8 mouse cellular contexts compared by ENCODE assay signal in genomic region chr1:180945001-180945980, GRCm38 (mm10). TPM values are rescaled to one million over a fixed set of nuclear protein-coding genes. Genes with fewer than 3 reads are reported as not detected.
A peak's percentile ranks its signal among the peaks of the same experiment; 100 is the strongest.
DNase-seq lines count a peak whose midpoint lies in the region; ATAC-seq and TF ChIP-seq lines count a peak whose summit lies in the region.

No protein-coding gene starts in this region.

- intact Hi-C loops in heart, adult 2 months (cut with DNase I) = no loop called here

- H3K4me3 ChIP-seq in heart, adult 2 months = no peak overlapping the region
- peak overlapping the region; percentile 41 for H3K4me3 ChIP-seq in liver, embryonic 15.5 days (replicated peaks)

- TF ChIP-seq CTCF in heart, adult 2 months (IDR thresholded peaks at IDR 0.05) = no peak

- 54% methylated on average over 20 of the region's 20 CpGs for WGBS in heart, adult 2 months
- 17% methylated on average over 20 of the region's 20 CpGs for WGBS in liver, embryonic 15.5 days (ENCODE audit: insufficient replicate concordance)

- H3K4me2 ChIP-seq in liver, embryonic 15.5 days = peak overlapping the region; percentile 96

- TF ChIP-seq EP300 in heart, adult 2 months (IDR thresholded peaks at IDR 0.05; ENCODE audit: insufficient read depth, low read depth, low read length) = 0 out of 2 replicates have a peak, but pooled peaks have one; percentile 14

- DNase-seq in urinary bladder, postnatal 14 days (ENCODE audit: low spot score) = peak; percentile 72
- no peak for DNase-seq in urinary bladder, adult 2 months (ENCODE audit: low spot score)
- DNase-seq in embryo, embryonic 9.5 days (ENCODE audit: extremely low spot score) = peak; percentile 47
- DNase-seq in heart, adult 2 months = peak; percentile 63 to 73
- DNase-seq in kidney, adult 8-10 months = peak; percentile 31 to 35
- DNase-seq in ovary, postnatal 14 days (ENCODE audit: low spot score) = peak; percentile 38

- peak overlapping the region; percentile 36 for H3K27ac ChIP-seq in heart, adult 2 months
- H3K27ac ChIP-seq in liver, embryonic 15.5 days (replicated peaks) = peak overlapping the region; percentile 89

- H3K4me1 ChIP-seq in heart, adult 2 months (ENCODE audit: control insufficient read depth, insufficient read depth, low read length) = peaks cover 22% of the 10 kb centered on the region
- peaks cover 70% of the 10 kb centered on the region for H3K4me1 ChIP-seq in liver, embryonic 15.5 days (replicated peaks)

- no peaks in the 10 kb centered on the region for H3K9me3 ChIP-seq in liver, embryonic 15.5 days (replicated peaks)

- no peak overlapping the region for H3K9ac ChIP-seq in heart, adult 2 months (ENCODE audit: low read depth, low read length)
- peak overlapping the region; percentile 30; the same call in 1 of the 2 replicates for H3K9ac ChIP-seq in liver, embryonic 15.5 days

- TF ChIP-seq POLR2A in heart, adult 2 months (IDR thresholded peaks at IDR 0.05; ENCODE audit: insufficient read depth, low read depth, low read length) = peak; percentile 51; the same call in 1 of the 2 replicates

- peak; percentile 74 for ATAC-seq in liver, embryonic 15.5 days (ENCODE audit: insufficient read depth)
- no peak for ATAC-seq in inflammation-experienced regulatory T-cells, adult 6 months

- no peaks in the 10 kb centered on the region for H3K36me3 ChIP-seq in heart, adult 2 months (ENCODE audit: control insufficient read depth, insufficient read depth, low read length)
- peaks cover 31% of the 10 kb centered on the region for H3K36me3 ChIP-seq in liver, embryonic 15.5 days (replicated peaks)

- H3K27me3 ChIP-seq in heart, adult 2 months (ENCODE audit: control insufficient read depth, insufficient read depth, low read length) = no peaks in the 10 kb centered on the region
- H3K27me3 ChIP-seq in liver, embryonic 15.5 days = no peaks in the 10 kb centered on the region

- H3K79me2 ChIP-seq in heart, adult 2 months (replicated peaks; ENCODE audit: control insufficient read depth, insufficient read depth, low read length) = no peaks in the 10 kb centered on the region

RNA-seq across cellular contexts. Expression of gene Tmem63a, which starts 3.1 kb away (rescaled TPM):
- 72.8 and 80.0 TPM in 2 replicates for polyA plus RNA-seq in urinary bladder, adult 2 months (2012; rRNA removed)
- total RNA-seq in heart, adult 2 months (2021) = 10 to 100 TPM; 13.2 to 15.8 TPM
- 27.5 and 34.5 TPM in 2 replicates for polyA plus RNA-seq in heart, adult 2 months (2012; rRNA removed)
- polyA plus RNA-seq in liver, embryonic 15.5 days (2015; fragmentation: Nextera tagmentation; extraction: Ambion mirVana) = 8.0 and 9.3 TPM in 2 replicates
- 10 to 100 TPM; 12.8 to 18.6 (median 14.0) TPM for polyA plus RNA-seq in inflammation-experienced regulatory T-cells, adult 6 months (2017; shearing (Covaris generic))

RNA-seq across cellular contexts. Expression of gene Lefty1, which starts 10.5 kb away (rescaled TPM):
- polyA plus RNA-seq in urinary bladder, adult 2 months (2012; rRNA removed) = 27.3 and 32.8 TPM in 2 replicates
- under 1 TPM; 0.41 to 0.57 TPM for total RNA-seq in heart, adult 2 months (2021)
- 3.0 and 3.3 TPM in 2 replicates for polyA plus RNA-seq in heart, adult 2 months (2012; rRNA removed)
- polyA plus RNA-seq in liver, embryonic 15.5 days (2015; fragmentation: Nextera tagmentation; extraction: Ambion mirVana) = 4.8 and 5.2 TPM in 2 replicates
- not detected for polyA plus RNA-seq in inflammation-experienced regulatory T-cells, adult 6 months (2017; shearing (Covaris generic))

RNA-seq across cellular contexts. Expression of gene Pycr2, which starts 41.2 kb away (rescaled TPM):
- polyA plus RNA-seq in urinary bladder, adult 2 months (2012; rRNA removed) = 34.1 and 46.5 TPM in 2 replicates
- total RNA-seq in heart, adult 2 months (2021) = 10 to 100 TPM; 10.3 to 12.4 TPM
- 12.7 and 13.9 TPM in 2 replicates for polyA plus RNA-seq in heart, adult 2 months (2012; rRNA removed)
- polyA plus RNA-seq in liver, embryonic 15.5 days (2015; fragmentation: Nextera tagmentation; extraction: Ambion mirVana) = 93.6 and 108 TPM in 2 replicates
- polyA plus RNA-seq in inflammation-experienced regulatory T-cells, adult 6 months (2017; shearing (Covaris generic)) = 10 to 100 TPM; 39.9 to 46.0 (median 44.5) TPM

RNA-seq across cellular contexts. Expression of gene Lefty2, which starts 52.4 kb away (rescaled TPM):
- polyA plus RNA-seq in urinary bladder, adult 2 months (2012; rRNA removed) = 0.29 and 0.44 TPM in 2 replicates
- not detected for total RNA-seq in heart, adult 2 months (2021)
- 0.08 and 0.15 TPM in 2 replicates for polyA plus RNA-seq in heart, adult 2 months (2012; rRNA removed)
- not detected in 2 replicates for polyA plus RNA-seq in liver, embryonic 15.5 days (2015; fragmentation: Nextera tagmentation; extraction: Ambion mirVana)
- not detected for polyA plus RNA-seq in inflammation-experienced regulatory T-cells, adult 6 months (2017; shearing (Covaris generic))
